Mouse (Mus musculus) hindbrain, embryonic 15.5 days (tissue): ENCODE results near the gene Acads. TPM values are rescaled to one million over a fixed set of nuclear protein-coding genes. Genes with fewer than 3 reads are reported as not detected.
A peak's percentile ranks its signal among the peaks of the same experiment; 100 is the strongest.
"Not testable (repeated sequence)": the region's sequence is repeated elsewhere in the genome, so short reads cannot be mapped to it uniquely, and the experiment has no call there.

Experiments
- ATAC-seq: fragments of 200-750 bp; cut with Nextera tagmentation; 2 replicates; pipeline ENCODE4 v1.8.0; 2017; ENCODE audit warnings: low read depth, moderate number of reproducible peaks, moderate TSS enrichment; ENCODE audit not compliant: low FRiP score
- H3K27ac ChIP-seq: fragments of 300-500 bp; sonication (generic); replicated peaks from 2 replicates; pipeline ENCODE4 v1.5.1; 2015; ENCODE audit warnings: mild to moderate bottlenecking, inconsistent platforms
- H3K27me3 ChIP-seq: fragments of 300-500 bp; sonication (generic); 2 replicates; pipeline ENCODE4 v1.6.1; 2015; ENCODE audit warnings: control low read depth, inconsistent platforms
- H3K36me3 ChIP-seq: fragments of 300-500 bp; sonication (generic); 2 replicates; pipeline ENCODE4 v1.6.1; 2015; ENCODE audit warnings: control low read depth, inconsistent platforms
- H3K4me1 ChIP-seq: fragments of 300-500 bp; sonication (generic); replicated peaks from 2 replicates; pipeline ENCODE4 v1.6.1; 2015; ENCODE audit warnings: control low read depth, inconsistent platforms
- H3K4me2 ChIP-seq: fragments of 300-500 bp; sonication (generic); 2 replicates; pipeline ENCODE4 v1.6.1; 2015; ENCODE audit warnings: moderate library complexity, mild to moderate bottlenecking, inconsistent platforms
- H3K4me3 ChIP-seq: fragments of 300-500 bp; sonication (generic); 2 replicates; pipeline ENCODE4 v1.5.1; 2015; ENCODE audit warnings: mild to moderate bottlenecking, inconsistent platforms
- H3K9ac ChIP-seq: fragments of 300-500 bp; sonication (generic); 2 replicates; pipeline ENCODE4 v1.6.1; 2015; ENCODE audit warnings: inconsistent platforms
- H3K9me3 ChIP-seq: fragments of 300-500 bp; sonication (generic); 2 replicates; pipeline ENCODE4 v1.6.1; 2016; ENCODE audit warnings: control low read depth, inconsistent platforms
- WGBS: fragments of 180-500 bp; shearing (Covaris S2); methylation state at CpG from one replicate; pipeline ENCODE4 v1.1.7; 2015; 5-methylcytosine and 5-hydroxymethylcytosine counted together
- polyA plus RNA-seq: library from polyadenylated mRNA; unstranded; fragments of >200 nt; fragmentation: Nextera tagmentation; extraction: Ambion mirVana; gene quantifications from 2 replicates; pipeline ENCODE4 v1.2.1, GENCODE M21; 2015

Acads gene
- polyA plus RNA-seq = 21.6 and 23.1 TPM in 2 replicates

- Histone ChIP-seq H3K27me3 (no peaks in the 10 kb centered on the region), H3K4me2 (peak within 1 kb of the TSS; percentile 88), H3K27ac (peak within 1 kb of the TSS; percentile 62; the same call in 1 of the 2 replicates), H3K36me3 (peaks cover 7% of the 10 kb centered on the region; the same call in 1 of the 2 replicates), H3K9me3 (no peaks in the 10 kb centered on the region), H3K9ac (peak within 1 kb of the TSS; percentile 77), H3K4me1 (peaks cover 13% of the 10 kb centered on the region), H3K4me3 (peak within 1 kb of the TSS; percentile 63)
- ATAC-seq = peak; percentile 75
- 2% methylated on average over 38 of the region's 39 CpGs for WGBS
Observed at GRCm38 (mm10) chr5:115118961-115119570, at the start of gene Acads. Acads (minus strand) TSS chr5:115119346.

- no peaks in the 10 kb centered on the region for H3K36me3 ChIP-seq
- H3K4me3 ChIP-seq = no peak overlapping the region
- H3K4me2 ChIP-seq = no peak overlapping the region
- no peak for ATAC-seq
- H3K9me3 ChIP-seq = no peaks in the 10 kb centered on the region
- no peaks in the 10 kb centered on the region for H3K27me3 ChIP-seq
- H3K9ac ChIP-seq = no peak overlapping the region
- H3K4me1 ChIP-seq = peaks cover 11% of the 10 kb centered on the region; the same call in 1 of the 2 replicates
- WGBS = 72% methylated on average over 6 of the region's 6 CpGs
- H3K27ac ChIP-seq = no peak overlapping the region
Observed at GRCm38 (mm10) chr5:115167396-115167795, 48.2 kb upstream of the Acads start.

DNA sequence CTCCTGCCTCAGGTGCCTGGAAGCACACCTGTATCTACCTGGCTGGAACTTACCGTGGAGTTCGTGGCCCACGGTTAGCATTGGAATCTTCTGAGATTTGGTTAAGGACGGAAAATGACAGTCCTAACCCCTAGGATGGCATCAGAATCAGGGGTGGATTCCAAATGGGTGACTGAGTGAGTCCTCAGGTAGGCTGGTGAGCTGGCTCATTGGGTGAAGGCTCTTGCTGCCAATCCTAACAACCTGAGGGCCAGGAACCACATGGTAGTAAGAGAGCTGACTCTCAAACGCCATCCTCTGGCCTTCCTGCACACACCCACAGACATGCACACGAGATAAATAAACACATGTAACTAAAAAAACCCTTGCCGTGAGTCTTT lies 47.7 kb upstream of the Acads start:
- Histone ChIP-seq H3K27ac (no peak overlapping the region), H3K9ac (no peak overlapping the region), H3K36me3 (no peaks in the 10 kb centered on the region), H3K4me2 (no peak overlapping the region), H3K4me3 (no peak overlapping the region), H3K27me3 (no peaks in the 10 kb centered on the region), H3K4me1 (peaks cover 11% of the 10 kb centered on the region; the same call in 1 of the 2 replicates), H3K9me3 (no peaks in the 10 kb centered on the region)
- WGBS = 82% methylated on average over 7 of the region's 7 CpGs
- no peak for ATAC-seq

GRCm38 (mm10) chr5:115165895-115166814 lies 47.0 kb upstream of the Acads start:
- Histone ChIP-seq H3K9ac (no peak overlapping the region), H3K27me3 (no peaks in the 10 kb centered on the region), H3K9me3 (no peaks in the 10 kb centered on the region), H3K27ac (peak overlapping the region; percentile 55; the same call in 1 of the 2 replicates), H3K4me3 (no peak overlapping the region), H3K4me2 (no peak overlapping the region), H3K36me3 (no peaks in the 10 kb centered on the region), H3K4me1 (peaks cover 15% of the 10 kb centered on the region; the same call in 1 of the 2 replicates)
- ATAC-seq = no peak
- WGBS = 49% methylated on average over 11 of the region's 11 CpGs

GRCm38 (mm10) chr5:115165351-115165750 lies 46.2 kb upstream of the Acads start:
- H3K27me3 ChIP-seq = no peaks in the 10 kb centered on the region
- ATAC-seq = no peak
- H3K27ac ChIP-seq = no peak overlapping the region
- H3K4me2 ChIP-seq = no peak overlapping the region
- no peak overlapping the region for H3K9ac ChIP-seq
- H3K36me3 ChIP-seq = no peaks in the 10 kb centered on the region
- H3K4me3 ChIP-seq = no peak overlapping the region
- no peaks in the 10 kb centered on the region for H3K9me3 ChIP-seq
- peaks cover 15% of the 10 kb centered on the region for H3K4me1 ChIP-seq
- 61% methylated on average over 9 of the region's 9 CpGs for WGBS

- ATAC-seq, H3K27me3 ChIP-seq, H3K4me2 ChIP-seq, H3K9ac ChIP-seq, H3K4me3 ChIP-seq, H3K27ac ChIP-seq, H3K9me3 ChIP-seq, H3K36me3 ChIP-seq: not testable (repeated sequence)
- 81% methylated on average over 4 of the region's 4 CpGs for WGBS
- H3K4me1 ChIP-seq = peaks cover 16% of the 10 kb centered on the region
Observed at GRCm38 (mm10) chr5:115164446-115164845, 45.3 kb upstream of the Acads start.

- no peak overlapping the region for H3K27ac ChIP-seq
- H3K36me3 ChIP-seq = no peaks in the 10 kb centered on the region
- 36% methylated on average over 8 of the region's 8 CpGs for WGBS
- no peak overlapping the region for H3K9ac ChIP-seq
- no peaks in the 10 kb centered on the region for H3K27me3 ChIP-seq
- ATAC-seq = no peak
- no peaks in the 10 kb centered on the region for H3K9me3 ChIP-seq
- H3K4me3 ChIP-seq = no peak overlapping the region
- H3K4me1 ChIP-seq = peaks cover 18% of the 10 kb centered on the region
- H3K4me2 ChIP-seq = no peak overlapping the region
Observed at GRCm38 (mm10) chr5:115163563-115163962, 44.4 kb upstream of the Acads start.

DNA sequence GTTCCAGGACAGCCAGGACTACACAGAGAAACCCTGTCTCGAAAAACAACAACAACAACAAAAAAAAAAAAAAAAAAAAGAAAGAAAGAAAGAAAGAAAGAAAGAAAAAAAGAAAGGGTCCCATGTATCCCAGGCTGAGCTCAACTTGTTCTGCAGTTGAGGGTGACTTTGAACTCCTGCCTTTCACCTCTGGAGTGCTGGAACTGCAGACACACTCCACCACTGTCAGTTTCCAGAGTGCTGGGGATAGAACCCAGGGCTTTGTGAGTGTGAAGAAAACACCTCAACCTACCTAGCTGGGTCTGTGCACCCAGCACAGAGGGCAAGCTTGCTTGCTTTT lies 42.8 kb upstream of the Acads start:
- WGBS = 80% methylated on average over 1 of the region's 1 CpGs
- ATAC-seq, H3K27ac ChIP-seq, H3K9me3 ChIP-seq, H3K27me3 ChIP-seq, H3K36me3 ChIP-seq, H3K4me3 ChIP-seq, H3K9ac ChIP-seq, H3K4me2 ChIP-seq: not testable (repeated sequence)
- peaks cover 24% of the 10 kb centered on the region for H3K4me1 ChIP-seq

GRCm38 (mm10) chr5:115161064-115161939 lies 42.2 kb upstream of the Acads start:
- H3K4me2 ChIP-seq = no peak overlapping the region
- H3K4me3 ChIP-seq = no peak overlapping the region
- no peaks in the 10 kb centered on the region for H3K9me3 ChIP-seq
- H3K4me1 ChIP-seq = peaks cover 30% of the 10 kb centered on the region
- H3K36me3 ChIP-seq = no peaks in the 10 kb centered on the region
- no peak overlapping the region for H3K9ac ChIP-seq
- H3K27ac ChIP-seq = no peak overlapping the region
- H3K27me3 ChIP-seq = no peaks in the 10 kb centered on the region
- WGBS = 51% methylated on average over 13 of the region's 13 CpGs
- ATAC-seq = no peak

DNA sequence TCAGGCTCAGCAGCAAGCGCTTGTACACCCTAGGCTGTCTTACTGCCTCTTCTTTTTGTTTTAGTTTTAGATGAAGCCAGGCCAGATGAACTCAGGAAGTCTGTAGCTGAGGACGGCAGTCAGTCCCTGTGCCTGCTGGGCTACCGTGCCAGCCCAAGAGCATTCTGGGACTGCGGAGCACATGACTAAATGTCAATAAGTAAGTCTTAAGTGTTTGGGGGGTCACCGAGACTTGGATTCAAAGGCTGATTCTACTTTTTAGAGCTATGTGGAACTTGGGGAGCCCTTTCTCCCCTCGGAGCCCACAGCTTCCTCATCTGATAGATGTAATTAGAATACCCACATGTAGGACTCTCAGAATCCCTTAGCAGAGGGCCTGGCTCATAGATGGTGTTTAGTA lies 41.5 kb upstream of the Acads start:
- no peak for ATAC-seq
- H3K36me3 ChIP-seq = no peaks in the 10 kb centered on the region
- WGBS = 73% methylated on average over 6 of the region's 6 CpGs
- H3K9ac ChIP-seq = no peak overlapping the region
- H3K4me1 ChIP-seq = peaks cover 31% of the 10 kb centered on the region
- no peak overlapping the region for H3K27ac ChIP-seq
- H3K4me3 ChIP-seq = no peak overlapping the region
- no peaks in the 10 kb centered on the region for H3K9me3 ChIP-seq
- H3K27me3 ChIP-seq = no peaks in the 10 kb centered on the region
- H3K4me2 ChIP-seq = no peak overlapping the region

- Histone ChIP-seq H3K9ac (peak overlapping the region; percentile 81), H3K36me3 (no peaks in the 10 kb centered on the region), H3K4me2 (peak overlapping the region; percentile 92), H3K27me3 (no peaks in the 10 kb centered on the region), H3K9me3 (no peaks in the 10 kb centered on the region), H3K4me3 (peak overlapping the region; percentile 76), H3K27ac (peak overlapping the region; percentile 98), H3K4me1 (peaks cover 46% of the 10 kb centered on the region)
- 27% methylated on average over 12 of the region's 12 CpGs for WGBS
- ATAC-seq = no peak
Observed at GRCm38 (mm10) chr5:115159165-115159564, 40.0 kb upstream of the Acads start.
